Mouse (Mus musculus) cerebellum, adult 11 months (tissue): Measurements from ENCODE around the gene Msh2.

Experiments
- DNase-seq: peaks from one replicate; pipeline ENCODE4 v3.0.0; 2022

Gene Msh2

DNA sequence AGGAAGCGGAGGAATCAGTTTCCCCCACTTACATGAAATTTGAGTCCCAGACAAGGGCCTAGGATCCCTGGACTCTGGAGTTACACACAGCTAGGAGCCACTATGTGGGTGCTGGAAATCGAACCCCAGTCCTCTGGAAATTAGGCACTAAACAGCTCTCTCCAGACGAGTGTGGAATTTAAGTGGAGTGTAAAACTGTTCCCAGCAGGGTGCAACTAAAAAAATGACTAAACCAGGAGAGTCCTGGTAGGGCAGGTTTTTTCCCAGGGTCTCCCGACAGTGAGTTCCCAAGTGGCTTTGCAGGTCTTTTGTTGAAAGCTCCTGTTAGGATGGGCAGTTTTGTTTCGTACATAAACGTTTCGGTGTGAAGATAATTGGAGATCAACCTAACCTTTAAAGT, 52.6 kb downstream of the Msh2 start:
- DNase-seq, result no peak

DNA sequence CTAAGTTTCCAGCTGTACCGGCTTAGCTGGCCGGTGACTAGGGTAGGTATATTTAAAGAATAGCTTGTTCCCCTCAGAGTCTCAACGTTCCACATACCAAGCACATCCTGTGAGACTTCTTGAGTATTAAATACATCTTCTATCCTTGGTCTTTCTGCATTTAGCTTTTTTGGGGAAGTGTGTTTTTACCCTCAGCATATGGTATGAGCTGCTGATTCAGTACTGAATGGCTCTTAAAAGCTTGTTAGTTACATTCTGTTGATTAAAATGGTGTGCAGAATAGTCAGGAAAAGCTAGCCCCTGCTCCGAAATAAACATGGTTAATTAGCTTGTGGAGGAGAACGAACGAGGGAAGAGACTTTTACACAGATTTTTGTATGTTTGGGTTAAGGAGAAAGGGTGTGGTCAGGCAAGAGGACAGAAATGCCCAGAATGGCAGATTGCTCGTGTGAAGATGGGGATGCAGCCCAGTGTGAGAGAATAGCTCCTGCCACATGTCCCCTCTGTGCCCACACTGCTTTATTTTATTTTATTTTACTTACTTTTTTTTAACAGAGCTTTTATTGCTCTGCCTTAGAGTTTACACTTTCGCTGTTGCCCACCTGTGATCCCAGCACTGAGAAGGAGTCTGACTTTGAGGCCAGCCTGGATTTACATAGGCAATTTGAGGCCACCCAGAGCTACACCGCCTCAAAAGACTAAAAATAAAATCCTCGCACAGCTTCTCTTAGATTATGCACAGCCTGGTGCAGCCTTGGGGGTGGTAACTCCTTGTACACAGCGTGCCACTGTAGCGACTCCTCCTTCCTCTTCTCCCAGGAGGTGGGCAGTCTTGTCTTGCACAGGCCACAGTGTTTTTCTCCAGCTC, 54.6 kb downstream of the Msh2 start:
- DNase-seq, result no peak

DNA sequence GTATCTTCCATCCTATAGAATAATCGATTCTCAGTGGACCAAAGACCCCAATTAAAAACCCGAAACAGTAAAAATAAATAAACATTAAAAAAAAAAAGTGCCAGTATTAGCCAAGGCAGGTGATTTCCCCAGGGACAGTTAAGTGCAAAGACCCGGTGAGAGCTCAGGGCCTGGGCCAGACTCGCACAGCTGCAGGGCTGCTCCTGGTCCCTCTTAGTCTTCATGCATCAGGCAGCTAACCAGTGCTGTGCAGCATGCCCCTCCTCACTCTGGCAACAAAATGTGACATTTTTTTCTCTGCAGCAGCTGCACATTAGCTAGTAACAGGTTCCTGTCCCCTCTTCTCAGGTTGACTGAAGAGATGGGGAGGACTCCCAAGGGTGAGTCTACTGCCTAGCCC, 59.8 kb downstream of the Msh2 start:
- no peak for DNase-seq

DNA sequence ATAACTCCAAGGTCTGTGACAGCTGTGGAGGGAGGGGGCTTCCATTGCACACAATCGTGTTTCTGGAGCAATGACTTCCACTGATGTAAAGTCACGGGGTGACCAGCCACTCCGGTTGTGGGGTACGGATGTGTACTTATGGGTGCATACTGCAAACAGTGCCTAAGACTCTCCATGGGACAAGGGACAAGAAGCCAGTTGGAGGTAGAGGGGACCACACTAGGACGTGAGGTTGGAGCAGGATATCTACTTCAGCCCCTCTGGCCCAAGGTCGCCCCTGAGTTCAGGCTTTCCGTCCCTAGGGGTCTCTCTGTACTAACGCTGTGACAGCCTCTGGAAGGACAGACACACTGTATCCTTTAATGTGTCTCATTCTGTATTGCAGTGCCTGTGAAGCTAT, 62.3 kb downstream of the Msh2 start:
- no peak for DNase-seq

DNA sequence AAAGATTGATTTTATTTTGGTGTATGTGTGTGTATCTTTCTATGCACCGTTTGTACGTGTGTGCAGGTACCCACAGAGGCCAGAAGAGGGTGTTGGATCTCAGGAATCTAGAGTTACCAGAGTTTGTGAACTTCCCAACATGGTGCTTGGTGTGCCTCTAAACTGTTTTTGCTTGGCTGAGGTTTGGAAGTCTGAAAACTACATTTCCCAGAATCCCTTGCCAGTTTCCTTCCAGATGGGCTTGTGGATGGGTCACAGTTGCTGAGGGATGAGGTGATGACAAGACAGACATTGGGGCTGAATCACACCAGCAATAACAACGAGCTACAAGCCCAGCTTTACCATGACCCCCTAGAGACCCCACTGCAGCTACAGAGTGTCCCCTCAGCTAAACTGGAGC, 65.0 kb downstream of the Msh2 start:
- no peak for DNase-seq

DNA sequence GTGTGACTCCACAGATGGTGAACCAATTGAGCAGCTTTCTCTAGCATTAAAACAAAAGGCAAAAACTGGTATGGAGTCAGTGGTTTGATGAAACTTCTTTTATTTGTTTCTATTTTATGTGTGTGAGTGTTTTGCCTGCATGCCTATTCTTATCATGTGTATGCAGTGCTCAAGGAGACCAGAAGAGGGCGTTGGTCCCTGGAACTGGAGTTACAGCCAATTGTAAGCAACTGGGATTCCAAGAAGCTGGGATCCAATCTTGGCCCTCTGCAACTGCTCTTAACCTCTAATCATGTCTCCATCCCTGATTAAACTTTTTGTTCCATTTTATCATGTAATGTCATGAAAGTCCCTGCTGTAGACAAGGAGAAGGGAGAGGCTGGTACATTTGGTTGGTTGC, 67.7 kb downstream of the Msh2 start:
- DNase-seq, result no peak

DNA sequence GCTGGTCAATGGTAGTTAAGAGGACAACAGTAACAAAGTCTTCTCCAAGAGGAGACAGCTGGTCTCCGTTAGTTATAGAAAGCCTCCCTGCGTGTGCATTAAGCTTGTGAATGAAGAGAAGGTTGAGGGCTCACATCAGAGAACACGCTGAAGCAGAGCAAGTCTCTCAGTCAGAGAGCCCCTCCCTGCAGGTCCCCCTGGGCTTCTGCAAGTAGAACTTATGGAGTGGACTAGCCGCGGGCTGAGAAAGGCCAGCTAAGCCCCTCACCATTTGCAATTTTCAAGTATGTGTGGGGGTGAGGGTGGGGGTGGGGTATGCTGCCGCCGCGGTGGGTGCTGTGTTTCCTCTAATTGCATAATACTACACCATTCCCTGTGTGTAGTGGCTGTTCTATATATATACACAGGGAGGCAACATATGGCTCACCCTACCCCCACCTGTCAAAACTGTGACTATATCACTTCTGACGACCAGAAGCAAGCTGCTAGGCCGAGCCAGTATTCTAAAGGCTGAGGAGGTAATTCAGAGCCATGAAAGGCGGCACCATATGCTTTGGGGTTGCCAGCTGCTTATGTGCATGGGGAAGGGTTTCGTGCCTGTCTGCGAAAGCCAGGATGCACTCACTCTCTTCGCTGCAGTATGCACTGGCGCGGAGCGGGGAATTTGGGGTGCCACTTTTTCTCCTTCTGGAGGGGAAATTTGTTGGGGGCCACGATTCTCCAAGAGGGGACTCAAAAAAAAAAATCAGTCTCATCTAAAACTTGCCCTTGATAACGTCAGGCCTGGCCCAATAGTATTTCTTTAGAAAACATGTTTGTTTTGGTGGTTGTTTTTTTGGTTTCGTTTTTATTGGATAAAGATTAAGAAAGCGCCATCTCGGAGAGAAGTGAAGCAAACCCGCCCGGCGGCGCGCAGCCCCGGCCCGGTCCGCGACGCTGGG, 73.1 kb downstream of the Msh2 start:
- DNase-seq, result peak; percentile 61

DNA sequence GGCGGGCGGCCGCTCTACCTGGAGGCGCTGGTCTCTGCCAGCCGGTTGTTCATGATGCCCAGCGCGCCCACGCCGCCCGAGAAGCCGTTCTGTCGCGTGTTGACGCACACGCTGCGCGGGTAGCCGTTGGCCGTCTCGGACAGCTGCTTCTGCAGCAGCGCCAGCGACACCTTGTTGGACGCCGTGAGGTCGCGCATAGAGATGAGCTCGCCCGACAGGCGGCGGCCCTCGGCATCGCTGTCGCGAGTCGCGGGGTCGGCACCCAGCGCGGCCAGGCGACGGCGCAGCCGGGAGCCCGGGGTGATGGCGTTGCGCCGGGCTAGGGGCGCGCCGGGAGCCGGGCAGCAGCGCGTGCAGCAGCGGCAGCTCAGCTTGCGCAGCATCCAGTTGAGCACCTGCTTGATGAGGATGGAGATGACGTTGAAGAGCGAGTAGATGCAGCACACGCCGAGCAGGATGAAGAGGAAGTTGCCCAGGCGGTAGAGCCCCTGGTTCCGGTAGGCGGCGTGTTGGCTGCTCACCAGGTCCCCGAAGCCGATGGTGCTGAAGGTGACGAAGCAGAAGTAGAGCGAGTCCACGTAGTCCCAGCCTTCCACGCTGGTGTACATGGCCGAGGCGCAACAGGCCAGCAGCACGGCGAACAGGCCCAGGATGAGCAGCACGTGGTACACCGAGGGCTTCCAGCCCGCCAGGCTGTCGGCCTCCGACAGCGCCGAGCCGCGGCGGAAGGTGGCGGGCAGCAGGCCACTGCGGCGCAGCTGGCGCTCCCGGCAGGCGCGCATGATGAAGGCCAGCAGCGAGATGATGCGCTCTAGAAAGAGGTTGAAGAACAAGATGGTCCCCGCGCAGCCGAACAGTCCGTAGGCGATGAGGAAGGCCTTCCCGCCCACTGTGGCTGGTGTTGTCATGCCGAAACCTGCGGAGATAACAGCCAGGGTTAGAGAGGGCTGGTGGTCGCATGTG, 74.1 kb downstream of the Msh2 start:
- DNase-seq, result peak; percentile 62

DNA sequence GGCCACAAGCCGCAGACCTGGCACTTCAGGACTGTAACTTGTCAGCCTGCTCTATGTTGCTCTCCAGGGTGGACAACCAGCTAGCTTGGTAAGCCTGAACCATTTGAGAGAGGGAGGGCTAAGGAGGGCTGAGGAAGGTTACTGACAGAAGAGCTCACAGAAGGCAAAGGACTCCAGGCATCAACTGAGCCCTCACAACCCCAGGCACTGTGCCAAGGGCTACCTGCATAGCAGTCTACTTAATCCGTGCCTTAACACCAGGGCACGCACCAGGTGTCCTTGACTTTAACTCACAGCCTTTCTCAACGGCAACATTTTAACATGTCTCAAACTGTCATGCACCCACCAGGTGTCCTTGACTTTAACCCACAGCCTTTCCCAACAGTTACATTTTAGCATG, 88.2 kb downstream of the Msh2 start:
- peak; percentile 56 for DNase-seq

DNA sequence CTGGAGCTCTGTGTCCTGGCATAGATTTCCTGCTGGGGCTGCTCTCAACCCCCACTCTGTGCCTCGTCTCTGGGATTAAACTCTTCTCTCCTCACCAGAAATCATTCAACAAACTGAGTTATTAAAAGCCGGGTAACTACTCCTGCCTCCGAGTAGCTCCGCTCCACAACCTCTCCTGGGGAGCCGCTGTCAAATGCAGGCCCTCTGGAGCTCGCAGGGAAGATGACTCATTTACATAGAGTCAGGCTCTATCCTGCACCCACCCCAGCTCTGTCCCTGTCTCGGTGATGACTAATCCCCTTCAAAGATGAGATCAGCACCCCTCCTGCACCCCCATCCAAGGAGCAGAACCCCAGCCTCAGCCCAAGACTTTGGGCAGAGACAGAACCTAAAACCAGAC, 91.0 kb downstream of the Msh2 start:
- no peak for DNase-seq

DNA sequence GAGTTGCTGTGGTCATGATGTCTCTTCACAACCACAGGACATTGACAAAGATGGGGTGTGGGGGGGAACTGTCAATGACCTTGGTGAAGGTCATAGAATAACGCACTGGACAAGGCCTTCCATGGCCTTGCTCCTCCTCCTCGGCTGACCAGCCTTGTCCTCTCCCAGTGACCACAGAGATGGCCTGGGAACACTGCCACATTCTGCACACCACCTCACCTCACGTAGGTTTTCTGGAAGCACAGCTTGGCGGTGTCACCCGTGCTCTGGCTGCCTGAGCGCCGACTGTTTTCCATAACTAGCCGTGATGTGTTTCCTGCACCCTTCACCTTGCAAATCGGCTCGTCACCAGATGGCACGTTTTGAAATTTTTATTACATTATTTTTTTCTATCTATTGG, 92.9 kb downstream of the Msh2 start:
- no peak for DNase-seq

DNA sequence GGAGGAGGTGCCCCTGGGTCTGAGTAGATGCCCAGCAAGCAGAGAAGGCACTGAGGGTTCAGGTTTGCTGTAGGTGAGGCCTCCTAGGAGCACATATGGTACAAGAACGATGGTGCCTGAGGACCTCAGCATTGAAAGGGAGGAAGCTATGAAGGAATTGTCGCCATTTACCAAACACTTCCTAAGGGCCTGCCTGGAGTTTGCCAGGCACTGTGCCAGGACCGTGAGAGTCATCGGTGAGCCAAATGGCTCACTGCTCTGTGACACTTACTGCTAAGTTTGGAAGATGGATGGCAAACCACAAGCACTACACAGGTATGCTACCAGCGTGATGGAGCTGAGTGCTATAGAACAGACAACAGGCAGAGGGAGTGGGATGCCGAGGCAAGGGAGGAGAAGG, 94.8 kb downstream of the Msh2 start:
- DNase-seq, result no peak

DNA sequence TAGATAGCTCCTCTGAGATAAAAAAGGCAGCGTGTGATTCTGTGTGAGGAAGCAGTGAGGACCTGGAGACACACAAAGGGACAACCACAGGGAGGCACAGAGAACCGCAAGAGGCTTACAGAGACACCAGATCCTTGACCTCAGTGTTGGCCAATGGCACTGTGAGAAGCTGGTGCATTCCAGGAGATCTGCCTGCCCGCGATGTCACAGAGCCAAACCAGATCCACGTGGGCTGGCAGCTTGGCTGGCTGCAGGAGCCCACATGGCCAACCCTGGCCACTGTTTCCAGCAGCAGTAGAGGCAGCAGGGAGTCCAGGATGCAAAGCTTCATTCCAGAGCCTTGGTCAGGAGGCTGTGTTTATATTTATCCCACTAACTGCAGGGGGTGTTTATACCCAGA, 98.6 kb downstream of the Msh2 start:
- DNase-seq, result peak; percentile 91

DNA sequence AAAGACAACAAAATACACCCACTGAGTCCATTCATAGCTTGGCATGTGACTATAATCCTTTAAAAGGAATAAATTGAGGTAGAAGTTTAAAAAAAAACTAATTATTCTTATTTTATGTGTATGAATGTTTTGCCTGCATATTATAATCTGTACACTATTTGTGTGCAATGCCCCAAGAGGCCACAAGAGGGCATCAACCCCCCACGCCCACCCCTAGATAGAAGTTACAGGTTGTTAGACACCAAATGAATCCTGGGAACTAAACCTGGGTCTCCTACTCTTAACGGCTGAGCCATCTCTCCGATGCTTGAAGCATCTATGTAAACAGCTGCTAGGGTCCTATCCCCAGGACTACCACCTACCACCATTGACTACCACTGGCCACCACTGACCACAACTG, 101.0 kb downstream of the Msh2 start:
- DNase-seq, result no peak
